Mouse (Mus musculus) thymus, postnatal 10 days (tissue): Measurements from ENCODE around the gene Raet1e.
"Not testable (repeated sequence)": the region's sequence is repeated elsewhere in the genome, so short reads cannot be mapped to it uniquely, and the experiment has no call there.

Experiments
- DNase-seq, 2 experiments: peaks; one replicate each; pipeline ENCODE4 v3.0.0; 2021; ENCODE audit warnings: low spot score in 2 of 2

Raet1e gene

GRCm38 (mm10) chr10:22361415-22362352 lies 203.3 kb downstream of the Raet1e start:
- not testable (repeated sequence) for DNase-seq

GRCm38 (mm10) chr10:22362466-22362865 lies 204.1 kb downstream of the Raet1e start:
- DNase-seq = not testable (repeated sequence)

GRCm38 (mm10) chr10:22364915-22365314 lies 206.5 kb downstream of the Raet1e start:
- not testable (repeated sequence) for DNase-seq

GRCm38 (mm10) chr10:22381226-22381625 lies 222.9 kb downstream of the Raet1e start:
- DNase-seq = not testable (repeated sequence)

GRCm38 (mm10) chr10:22390146-22390545 lies 231.8 kb downstream of the Raet1e start:
- DNase-seq = not testable (repeated sequence)

- DNase-seq = not testable (repeated sequence)
These were observed 233.2 kb downstream of the Raet1e start for GRCm38 (mm10) chr10:22391616-22392015.

DNA sequence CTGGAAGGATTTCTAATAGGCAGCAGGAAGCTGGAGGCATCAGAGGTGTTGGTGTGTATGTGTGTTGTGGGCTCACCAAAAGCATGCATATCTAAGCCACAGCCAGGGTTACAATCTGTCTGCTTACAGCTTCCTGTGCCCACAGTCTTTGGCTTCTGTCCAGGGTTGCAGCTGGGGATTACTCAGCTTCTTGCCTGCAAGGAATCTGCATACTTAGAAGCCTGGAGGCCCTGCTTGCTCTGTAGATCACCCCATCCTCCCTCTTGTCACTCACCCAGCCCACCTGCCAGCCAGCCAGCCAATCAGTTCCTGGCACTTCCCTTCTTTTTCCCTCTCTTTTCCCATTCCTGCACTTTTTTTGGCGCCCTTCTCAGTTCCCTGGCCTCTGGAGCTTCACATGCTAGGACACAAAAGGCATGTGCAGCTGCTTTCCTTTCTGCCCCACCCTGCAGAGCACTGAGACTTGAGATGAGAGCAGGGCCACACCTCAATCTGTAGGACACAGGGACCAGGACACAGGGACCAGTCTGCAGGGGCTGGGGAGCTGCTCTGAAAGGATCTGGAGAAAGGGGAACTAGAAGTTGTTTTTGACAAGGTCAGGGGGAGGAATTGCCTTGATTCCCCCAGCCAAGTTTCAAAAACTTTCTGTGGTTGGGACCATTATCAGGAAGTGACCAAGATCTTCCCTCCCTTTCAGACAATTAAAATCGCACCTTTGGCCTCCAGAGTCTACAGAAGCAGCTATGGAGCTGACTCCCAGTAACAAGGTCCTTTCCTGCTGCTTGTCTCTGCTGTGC lies 234.9 kb downstream of the Raet1e start:
- not testable (repeated sequence) for DNase-seq

GRCm38 (mm10) chr10:22396680-22397079 lies 238.3 kb downstream of the Raet1e start:
- DNase-seq = not testable (repeated sequence)

GRCm38 (mm10) chr10:22402225-22402917 lies 244.0 kb downstream of the Raet1e start:
- DNase-seq = peak in 1 of 2 experiments; percentile 15

- DNase-seq = peak; percentile 3 to 7
These were observed 255.5 kb downstream of the Raet1e start for GRCm38 (mm10) chr10:22413702-22414494.
